11 mouse cellular contexts compared by ENCODE assay signal in the genomic region with DNA sequence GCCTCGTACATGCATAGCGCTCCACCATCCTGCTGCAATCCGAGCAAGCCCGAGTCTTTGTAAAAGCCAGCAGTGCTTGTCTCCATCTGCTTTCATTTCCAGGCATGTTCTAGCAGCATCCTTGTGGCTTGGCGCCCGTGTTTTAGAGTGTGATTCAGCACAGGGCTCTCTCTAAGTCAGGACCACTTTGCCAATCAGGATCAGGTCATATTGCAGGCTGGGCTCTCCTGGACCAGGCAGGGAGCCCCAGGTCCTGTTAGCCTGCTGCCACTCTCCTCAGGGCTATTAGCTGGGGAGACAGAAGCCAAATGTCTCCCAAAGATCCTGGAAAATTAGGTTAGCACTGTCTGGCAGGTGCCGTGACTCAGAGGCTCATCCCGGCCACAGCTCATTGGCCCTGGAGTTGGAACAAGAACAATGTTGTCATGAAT.
DNase-seq lines count a peak whose midpoint lies in the region; ATAC-seq lines count a peak whose summit lies in the region.
"Had no signal": no experiment of that assay in that cellular context is flagged by ENCODE, and none has a peak within 500 bp of the region (broad histone marks: within the 10 kb centered on the region; RNA-seq: fewer than 3 reads in every experiment).

No protein-coding gene starts in this region.

- WGBS in embryonic facial prominence, embryonic 13.5 days, result 47% methylated on average over 8 of the region's 8 CpGs
- WGBS in midbrain, embryonic 14.5 days, result 87% methylated on average over 8 of the region's 8 CpGs
- 79% methylated on average over 8 of the region's 8 CpGs for WGBS in kidney, embryonic 14.5 days

- no peaks in the 10 kb centered on the region for H3K36me3 ChIP-seq in embryonic facial prominence, embryonic 13.5 days
- no peaks in the 10 kb centered on the region for H3K36me3 ChIP-seq in midbrain, embryonic 14.5 days (ENCODE audit: control insufficient read depth, insufficient read depth, low read length)
- H3K36me3 ChIP-seq in kidney, embryonic 14.5 days (ENCODE audit: control insufficient read depth, insufficient read depth, low read length), result no peaks in the 10 kb centered on the region
- H3K36me3 ChIP-seq: heart, embryonic 12.5 days; lung, embryonic 15.5 days had no signal

- 0 out of 2 replicates have a peak overlapping the region, but pooled peaks have one; percentile 32 for H3K9ac ChIP-seq in embryonic facial prominence, embryonic 13.5 days
- H3K9ac ChIP-seq in midbrain, embryonic 14.5 days (replicated peaks; ENCODE audit: low read length), result no peak overlapping the region
- no peak overlapping the region for H3K9ac ChIP-seq in kidney, embryonic 14.5 days (ENCODE audit: low read depth, low read length)
- H3K9ac ChIP-seq: heart, embryonic 12.5 days; lung, embryonic 15.5 days had no signal

- H3K4me2 ChIP-seq in embryonic facial prominence, embryonic 13.5 days, result no peak overlapping the region
- H3K4me2 ChIP-seq in midbrain, embryonic 14.5 days (ENCODE audit: low read length), result no peak overlapping the region
- no peak overlapping the region for H3K4me2 ChIP-seq in kidney, embryonic 14.5 days (replicated peaks; ENCODE audit: low read depth, low read length)
- H3K4me2 ChIP-seq: heart, embryonic 12.5 days; lung, embryonic 15.5 days had no signal

- ATAC-seq in embryonic facial prominence, embryonic 13.5 days (ENCODE audit: insufficient number of reproducible peaks, insufficient read depth, low FRiP score, low TSS enrichment, low read depth), result no peak
- no peak for ATAC-seq in midbrain, embryonic 14.5 days (ENCODE audit: low FRiP score, low TSS enrichment)
- no peak; the same call in 1 of the 2 replicates for ATAC-seq in kidney, embryonic 14.5 days (ENCODE audit: low FRiP score, low TSS enrichment)

- peak; percentile 27 for DNase-seq in adrenal gland, postnatal 14 days
- DNase-seq in adrenal gland, postnatal 10 days, result no peak
- peak; percentile 92 for DNase-seq in MN1 (ENCODE audit: low spot score)
- peak; percentile 35 to 48 for DNase-seq in left cerebral cortex, postnatal 36 days (ENCODE audit: low spot score in 2 of 2)
- no peak for DNase-seq in embryo, embryonic 9.5 days (ENCODE audit: extremely low spot score)
- no peak for DNase-seq in midbrain, embryonic 14.5 days
- DNase-seq: spleen, adult 18-20 months had no signal

- intact Hi-C loops in left cerebral cortex, postnatal 36 days (cut with DNase I), result no loop called here

- no peaks in the 10 kb centered on the region for H3K27me3 ChIP-seq in embryonic facial prominence, embryonic 13.5 days
- H3K27me3 ChIP-seq in midbrain, embryonic 14.5 days (ENCODE audit: control insufficient read depth, insufficient read depth, low read length), result no peaks in the 10 kb centered on the region
- H3K27me3 ChIP-seq in kidney, embryonic 14.5 days (ENCODE audit: control insufficient read depth, insufficient read depth, low read length), result no peaks in the 10 kb centered on the region
- H3K27me3 ChIP-seq: lung, embryonic 15.5 days had no signal

- no peak overlapping the region for H3K4me3 ChIP-seq in embryonic facial prominence, embryonic 13.5 days
- no peak overlapping the region for H3K4me3 ChIP-seq in midbrain, embryonic 14.5 days (replicated peaks; ENCODE audit: low read depth, low read length)
- H3K4me3 ChIP-seq in kidney, embryonic 14.5 days (ENCODE audit: low read length), result no peak overlapping the region
- H3K4me3 ChIP-seq: heart, embryonic 12.5 days; lung, embryonic 15.5 days had no signal

- H3K4me1 ChIP-seq in embryonic facial prominence, embryonic 13.5 days, result peaks cover 9% of the 10 kb centered on the region
- no peaks in the 10 kb centered on the region for H3K4me1 ChIP-seq in midbrain, embryonic 14.5 days (ENCODE audit: control insufficient read depth, insufficient read depth, low read length)
- H3K4me1 ChIP-seq in kidney, embryonic 14.5 days (ENCODE audit: control insufficient read depth, insufficient read depth, low read length), result no peaks in the 10 kb centered on the region
- H3K4me1 ChIP-seq: heart, embryonic 12.5 days; lung, embryonic 15.5 days had no signal

- no peak overlapping the region for H3K27ac ChIP-seq in embryonic facial prominence, embryonic 13.5 days
- H3K27ac ChIP-seq in midbrain, embryonic 14.5 days (replicated peaks; ENCODE audit: low read depth, low read length), result no peak overlapping the region
- no peak overlapping the region for H3K27ac ChIP-seq in kidney, embryonic 14.5 days (ENCODE audit: low read depth, low read length)
- H3K27ac ChIP-seq: lung, embryonic 15.5 days had no signal

- H3K9me3 ChIP-seq in embryonic facial prominence, embryonic 13.5 days, result no peaks in the 10 kb centered on the region
- H3K9me3 ChIP-seq in midbrain, embryonic 14.5 days (ENCODE audit: control insufficient read depth, low read length), result no peaks in the 10 kb centered on the region
- H3K9me3 ChIP-seq in kidney, embryonic 14.5 days (ENCODE audit: control insufficient read depth, low read length), result no peaks in the 10 kb centered on the region
- H3K9me3 ChIP-seq: heart, embryonic 12.5 days; lung, embryonic 15.5 days had no signal

Comparison
In these comparisons a context has a peak if more than half of its experiments do, and no peak if none do; other contexts are left out.
1. DNase-seq: peak in adrenal gland, postnatal 14 days (single experiment), MN1 (single experiment) and left cerebral cortex, postnatal 36 days (2 of 2); none in adrenal gland, postnatal 10 days (single experiment), embryo, embryonic 9.5 days (single experiment) and midbrain, embryonic 14.5 days (single experiment).